Mouse (Mus musculus) liver, adult 2 months (tissue): ENCODE results near the gene 1600014C23Rik. TPM values are rescaled to one million over a fixed set of nuclear protein-coding genes. Genes with fewer than 3 reads are reported as not detected.

Source experiments
- DNase-seq: peaks from one replicate; pipeline ENCODE4 v3.0.0-alpha.2; 2011; ENCODE audit warnings: low read depth, low spot score; ENCODE audit errors: extremely low read depth
- H3K27ac ChIP-seq: fragments of 200-500 bp; replicated peaks from 2 replicates; pipeline ENCODE4 v1.5.1; 2012; ENCODE audit warnings: low read depth, mild to moderate bottlenecking, control low read depth, inconsistent platforms, low read length; ENCODE audit not compliant: insufficient read depth
- H3K27me3 ChIP-seq: fragments of 200-500 bp; 2 replicates; pipeline ENCODE4 v1.6.1; 2012; ENCODE audit warnings: mild to moderate bottlenecking, moderate library complexity, low read length, inconsistent platforms; ENCODE audit not compliant: control insufficient read depth, insufficient read depth
- H3K36me3 ChIP-seq: fragments of 200-500 bp; 2 replicates; pipeline ENCODE4 v1.6.1; 2012; ENCODE audit warnings: low read length, inconsistent platforms; ENCODE audit not compliant: control insufficient read depth, insufficient read depth
- H3K4me1 ChIP-seq: fragments of 200-500 bp; 2 replicates; pipeline ENCODE4 v1.6.1; 2011; ENCODE audit warnings: low read length; ENCODE audit not compliant: control insufficient read depth, insufficient read depth
- H3K4me3 ChIP-seq: fragments of 200-500 bp; 2 replicates; pipeline ENCODE4 v1.5.1; 2011; ENCODE audit warnings: low read depth, mild to moderate bottlenecking, control low read depth, low read length, moderate library complexity; ENCODE audit not compliant: insufficient read depth
- H3K79me2 ChIP-seq: fragments of 200-500 bp; 2 replicates; pipeline ENCODE4 v1.6.1; 2012; ENCODE audit warnings: inconsistent platforms, mild to moderate bottlenecking, low read length, moderate library complexity; ENCODE audit not compliant: control insufficient read depth, insufficient read depth
- H3K9ac ChIP-seq: fragments of 200-500 bp; 2 replicates; pipeline ENCODE4 v1.6.1; 2012; ENCODE audit warnings: low read depth, mild to moderate bottlenecking, control low read depth, inconsistent platforms, low read length
- CTCF ChIP-seq: fragments of 200-500 bp; IDR thresholded peaks from 2 replicates; pipeline ENCODE4 v1.5.1; 2011; ENCODE audit warnings: low read depth, low read length, control low read depth
- POLR2A ChIP-seq: fragments of 200-500 bp; IDR thresholded peaks from 2 replicates; pipeline ENCODE4 v1.6.1; 2011; ENCODE audit warnings: low read length, control low read depth; ENCODE audit not compliant: insufficient read depth; ENCODE audit errors: extremely low read depth
- WGBS: fragments of 180-500 bp; shearing (Covaris S2); methylation state at CpG from one replicate; pipeline ENCODE4 v1.1.7; 2018; 5-methylcytosine and 5-hydroxymethylcytosine counted together
- polyA plus RNA-seq: library from polyadenylated mRNA; depleted of rRNA; stranded (reverse); fragments of >200 nt; gene quantifications from 2 replicates; pipeline ENCODE4 v1.2.3, GENCODE M21; 2012
- total RNA-seq: library from RNA; depleted of rRNA; stranded (reverse); fragments of >200 nt; gene quantifications from 2 replicates; pipeline ENCODE4 v1.2.3, GENCODE M21; 2014

Gene 1600014C23Rik
- total and polyA plus RNA-seq, 2 experiments: not detected

- no peaks in the 10 kb centered on the region for H3K4me1 ChIP-seq
Measured at GRCm38 (mm10) chr17:45749100-45749499, 15.5 kb upstream of the 1600014C23Rik start.

GRCm38 (mm10) chr17:45747858-45748785 lies 14.5 kb upstream of the 1600014C23Rik start:
- H3K27ac ChIP-seq: no peak overlapping the region
- H3K79me2 ChIP-seq: no peaks in the 10 kb centered on the region
- TF ChIP-seq CTCF (peak; percentile 70), POLR2A (no peak)
- no peaks in the 10 kb centered on the region for H3K4me1 ChIP-seq
- no peak overlapping the region for H3K4me3 ChIP-seq
- no peak overlapping the region for H3K9ac ChIP-seq
- no peaks in the 10 kb centered on the region for H3K36me3 ChIP-seq
- 71% methylated on average over 16 of the region's 16 CpGs for WGBS
- no peaks in the 10 kb centered on the region for H3K27me3 ChIP-seq
- no peak for DNase-seq

More at GRCm38 (mm10) chr17:45749100-45749499, 15.5 kb upstream of the 1600014C23Rik start:
- 21% methylated on average over 6 of the region's 6 CpGs for WGBS
- TF ChIP-seq CTCF: no peak
- TF ChIP-seq POLR2A: no peak
- Histone ChIP-seq H3K9ac (no peak overlapping the region), H3K4me3 (no peak overlapping the region), H3K79me2 (no peaks in the 10 kb centered on the region), H3K36me3 (no peaks in the 10 kb centered on the region), H3K27ac (no peak overlapping the region), H3K27me3 (no peaks in the 10 kb centered on the region)
- DNase-seq: peak; percentile 57

- Histone ChIP-seq H3K27ac (no peak overlapping the region), H3K36me3 (no peaks in the 10 kb centered on the region), H3K79me2 (no peaks in the 10 kb centered on the region), H3K27me3 (no peaks in the 10 kb centered on the region), H3K4me3 (no peak overlapping the region), H3K9ac (no peak overlapping the region), H3K4me1 (peaks cover 2% of the 10 kb centered on the region; the same call in 1 of the 2 replicates)
- TF ChIP-seq CTCF (no peak), POLR2A (no peak)
- no peak for DNase-seq
- 93% methylated on average over 4 of the region's 4 CpGs for WGBS
Measured at GRCm38 (mm10) chr17:45747293-45747692, 13.6 kb upstream of the 1600014C23Rik start.

- DNase-seq: no peak
- TF ChIP-seq POLR2A: no peak
- no peak for TF ChIP-seq CTCF
- H3K4me3 ChIP-seq: no peak overlapping the region
- no peaks in the 10 kb centered on the region for H3K79me2 ChIP-seq
- no peaks in the 10 kb centered on the region for H3K27me3 ChIP-seq
- H3K4me1 ChIP-seq: peaks cover 2% of the 10 kb centered on the region; the same call in 1 of the 2 replicates
- WGBS: 66% methylated on average over 12 of the region's 12 CpGs
- H3K36me3 ChIP-seq: no peaks in the 10 kb centered on the region
- no peak overlapping the region for H3K9ac ChIP-seq
- no peak overlapping the region for H3K27ac ChIP-seq
Measured at GRCm38 (mm10) chr17:45746755-45747154, 13.1 kb upstream of the 1600014C23Rik start.

GRCm38 (mm10) chr17:45745629-45746028 lies 12.0 kb upstream of the 1600014C23Rik start:
- Histone ChIP-seq H3K27ac (no peak overlapping the region), H3K4me3 (no peak overlapping the region), H3K27me3 (no peaks in the 10 kb centered on the region), H3K9ac (no peak overlapping the region), H3K36me3 (no peaks in the 10 kb centered on the region), H3K79me2 (no peaks in the 10 kb centered on the region), H3K4me1 (peaks cover 2% of the 10 kb centered on the region; the same call in 1 of the 2 replicates)
- DNase-seq: no peak
- 94% methylated on average over 2 of the region's 2 CpGs for WGBS
- TF ChIP-seq POLR2A: no peak
- TF ChIP-seq CTCF: no peak
